Mouse (Mus musculus) heart, adult 18-20 months (tissue): ENCODE results near the gene Wfdc15a. TPM values are rescaled to one million over a fixed set of nuclear protein-coding genes. Genes with fewer than 3 reads are reported as not detected.

Experiments used
- DNase-seq, 2 experiments: peaks; one replicate each; pipeline ENCODE4 v3.0.0; 2021 to 2022; ENCODE audit warnings: mixed read lengths in 1 of 2
- total RNA-seq, 2 experiments: library from RNA; stranded (reverse); gene quantifications; 2 replicates each; pipeline ENCODE4 v1.2.3; 2021

Wfdc15a gene
- total RNA-seq, 2 experiments from 2014 or later: not detected

DNA sequence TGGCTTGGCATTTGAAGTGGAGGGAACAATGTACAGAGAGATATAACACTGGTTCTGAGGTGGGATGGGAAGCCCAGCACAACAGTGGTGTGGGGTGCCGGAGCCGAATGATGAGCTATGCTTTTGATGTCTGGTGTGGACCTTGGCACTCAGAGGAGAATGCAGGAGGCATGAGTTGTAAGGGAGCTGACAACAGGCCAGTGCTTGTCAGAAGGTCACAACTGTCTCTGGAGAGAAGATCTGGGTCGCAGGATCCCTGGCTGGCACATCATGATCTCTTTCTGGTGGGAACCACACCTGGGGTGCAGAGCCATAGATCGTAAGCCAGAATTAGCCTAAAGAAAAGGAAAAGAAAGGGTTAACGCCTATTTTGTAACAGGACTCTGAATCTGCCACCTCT is 22.1 kb downstream of the Wfdc15a start:
- no peak for DNase-seq

DNA sequence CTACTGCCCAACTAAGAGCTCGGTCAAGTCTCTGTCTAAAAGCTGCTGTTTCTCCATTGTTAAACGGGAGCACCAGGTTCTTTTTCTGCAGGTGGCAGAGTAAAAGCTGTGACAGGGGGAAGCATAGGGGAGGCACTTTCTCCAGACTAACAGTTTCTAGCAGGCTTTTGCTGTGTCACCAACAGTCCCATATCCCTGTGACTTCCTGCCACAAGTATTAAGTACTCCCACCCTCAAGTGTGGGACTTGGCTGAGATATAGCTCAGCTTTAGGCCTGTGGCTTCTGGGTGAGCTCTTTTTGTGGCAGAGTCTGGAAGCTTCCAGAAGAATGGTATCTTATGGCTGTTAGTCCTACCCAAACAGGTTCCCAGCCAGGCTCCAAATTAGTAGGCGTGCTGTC is 24.1 kb downstream of the Wfdc15a start:
- DNase-seq: no peak

DNA sequence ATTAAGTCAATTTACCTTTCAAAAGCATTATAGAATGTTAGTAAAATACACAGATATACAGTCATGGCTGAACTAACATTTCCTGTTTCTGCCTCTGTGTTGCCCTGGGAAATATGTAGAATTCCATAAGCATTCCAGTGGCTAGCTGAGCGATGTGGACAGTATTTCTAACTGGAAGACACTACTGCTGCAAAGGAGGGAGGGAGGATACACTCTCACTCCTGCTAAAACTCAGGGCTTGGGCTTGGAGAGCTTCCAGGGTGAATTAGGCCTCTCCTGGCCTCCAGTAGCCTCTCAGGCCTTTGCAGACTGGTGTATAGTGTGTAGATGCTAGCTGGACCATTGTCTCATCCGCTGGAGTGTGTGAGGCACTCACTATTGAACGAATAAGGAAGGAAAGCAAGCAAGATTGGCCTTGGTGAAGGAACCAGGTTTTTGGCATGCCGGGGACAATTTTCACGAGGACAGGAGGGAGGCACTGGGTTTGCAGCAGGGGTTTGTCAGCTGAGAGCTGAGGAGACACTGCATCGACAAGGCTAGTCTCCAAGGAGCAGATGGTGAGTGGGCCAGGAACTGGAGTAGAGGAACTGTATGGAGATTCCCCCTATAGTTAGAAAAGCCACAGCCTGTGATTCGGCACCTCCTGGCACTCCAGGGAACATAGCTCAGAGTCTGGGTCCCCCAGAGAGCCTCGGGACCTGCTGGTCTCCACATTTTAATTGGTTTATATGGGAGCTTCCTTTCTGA is 25.1 kb downstream of the Wfdc15a start:
- no peak for DNase-seq

DNA sequence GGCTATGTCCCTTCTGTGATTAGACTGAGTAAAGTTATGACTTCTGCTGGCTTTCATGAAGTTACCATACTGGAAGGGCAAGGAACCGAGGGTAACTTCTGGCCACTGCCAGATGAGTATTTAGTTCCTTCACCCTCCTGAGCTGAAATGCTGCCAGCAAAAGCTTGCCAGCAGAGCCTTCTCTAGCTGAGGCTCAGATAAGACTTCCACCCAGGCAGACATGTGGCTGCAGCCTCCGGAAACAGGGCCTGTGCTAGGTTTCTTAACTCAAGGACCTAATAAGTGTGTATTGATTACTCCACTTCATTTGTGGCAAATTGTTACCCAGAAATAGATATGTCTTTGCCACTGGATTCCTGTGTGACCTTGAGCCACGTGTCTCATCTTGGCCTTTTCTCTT is 26.5 kb downstream of the Wfdc15a start:
- DNase-seq: peak in 1 of 2 experiments; percentile 18

DNA sequence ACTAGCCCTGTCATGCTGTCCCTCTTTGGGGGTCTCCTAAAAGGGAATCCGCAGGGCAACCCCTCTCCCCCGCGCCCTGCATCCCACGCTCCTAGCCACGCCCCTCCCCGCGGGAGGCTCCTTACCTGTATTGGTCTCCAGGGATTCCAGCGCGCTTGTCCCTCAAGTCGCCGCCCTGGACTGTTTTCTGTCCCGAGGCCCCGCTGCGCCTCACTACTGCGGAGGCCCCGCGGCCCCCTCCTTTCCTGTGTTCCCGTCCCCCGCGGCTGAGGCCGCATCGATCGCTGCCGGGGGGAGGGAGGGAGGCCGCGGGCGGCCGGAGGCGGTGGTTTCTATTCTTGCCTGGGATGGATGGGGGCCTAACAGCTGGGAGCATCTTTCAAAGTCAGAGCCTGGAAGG is 29.0 kb downstream of the Wfdc15a start, which contains the start of gene Kcns1:
Gene Kcns1 (minus strand): TSS at position 212 of the 400 bp plus-strand sequence.
- DNase-seq: no peak

DNA sequence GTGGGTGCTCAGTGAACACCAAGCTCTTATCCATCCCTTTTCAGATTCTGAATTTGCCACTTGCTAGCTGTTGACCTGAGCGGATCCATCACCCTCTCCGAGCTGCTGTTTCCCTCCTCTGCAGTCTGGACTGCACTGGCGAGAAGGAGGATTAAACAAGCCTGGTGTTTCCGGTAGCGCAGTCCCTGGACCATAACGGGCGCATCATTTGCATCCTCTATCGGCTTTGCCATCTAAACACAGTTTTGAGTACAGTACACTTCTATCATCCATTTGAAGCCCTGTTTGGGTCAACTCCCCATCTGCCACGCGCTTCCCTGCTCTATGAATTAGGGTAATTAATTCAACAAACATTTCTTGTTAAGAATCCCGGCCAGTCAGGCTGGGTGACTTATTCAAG is 29.6 kb downstream of the Wfdc15a start:
- DNase-seq: no peak

DNA sequence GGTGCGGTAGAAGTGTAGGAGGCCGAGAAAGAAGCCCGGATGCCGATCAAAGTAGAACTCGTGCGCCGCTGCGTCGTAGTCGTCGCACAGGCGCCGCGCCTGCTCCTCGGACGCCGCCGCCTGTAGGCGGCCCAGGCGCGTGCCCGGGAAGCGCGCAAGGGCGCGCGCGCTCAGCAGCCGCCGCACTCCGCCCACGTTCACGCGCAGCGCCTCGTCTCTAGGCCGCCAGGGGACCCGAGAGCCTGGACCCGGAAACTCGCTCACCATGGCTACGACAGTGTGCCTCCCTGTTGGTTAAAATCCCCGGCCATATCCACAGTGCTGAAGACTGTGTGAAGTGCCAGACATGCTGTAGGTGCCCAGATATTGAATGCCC is 31.4 kb downstream of the Wfdc15a start:
- no peak for DNase-seq

DNA sequence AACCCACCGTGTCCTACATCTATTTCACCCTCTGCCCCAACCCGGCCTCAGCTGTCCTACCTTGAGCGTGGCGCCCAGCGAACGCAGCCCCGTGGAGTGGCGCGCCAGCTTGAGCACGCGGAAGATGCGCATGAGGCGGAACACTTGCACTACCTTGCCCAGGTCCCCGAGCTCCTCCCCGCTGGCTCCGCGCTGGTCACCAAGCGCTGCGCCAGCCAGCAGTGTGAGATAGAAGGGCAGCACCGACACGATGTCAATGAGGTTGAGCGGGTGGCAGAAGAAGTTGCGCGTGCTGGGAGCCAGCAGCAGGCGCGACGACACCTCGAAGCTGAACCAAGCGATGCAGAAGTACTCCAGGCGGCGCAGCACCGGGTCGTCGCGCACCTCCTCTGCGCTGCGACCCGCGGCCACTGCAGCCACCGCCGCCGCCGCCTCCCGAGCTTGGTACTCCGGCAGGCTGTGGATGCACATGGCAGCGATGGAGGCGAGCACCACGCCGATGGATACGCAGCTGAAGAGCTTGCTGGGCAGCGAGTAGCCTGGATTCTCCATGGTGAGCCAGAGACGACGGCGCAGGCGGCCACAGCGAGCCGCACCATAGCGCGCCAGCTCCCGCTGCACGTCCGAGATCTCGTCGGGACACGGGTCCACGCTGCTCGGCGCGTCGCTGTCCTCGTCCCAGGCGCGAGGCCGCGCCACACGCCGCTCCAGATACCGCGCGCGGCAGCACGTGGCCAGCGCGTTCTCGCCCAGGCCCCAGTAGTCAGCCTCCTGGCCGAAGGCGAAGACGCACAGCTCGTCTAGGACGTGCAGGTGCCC is 32.0 kb downstream of the Wfdc15a start:
- DNase-seq: no peak

DNA sequence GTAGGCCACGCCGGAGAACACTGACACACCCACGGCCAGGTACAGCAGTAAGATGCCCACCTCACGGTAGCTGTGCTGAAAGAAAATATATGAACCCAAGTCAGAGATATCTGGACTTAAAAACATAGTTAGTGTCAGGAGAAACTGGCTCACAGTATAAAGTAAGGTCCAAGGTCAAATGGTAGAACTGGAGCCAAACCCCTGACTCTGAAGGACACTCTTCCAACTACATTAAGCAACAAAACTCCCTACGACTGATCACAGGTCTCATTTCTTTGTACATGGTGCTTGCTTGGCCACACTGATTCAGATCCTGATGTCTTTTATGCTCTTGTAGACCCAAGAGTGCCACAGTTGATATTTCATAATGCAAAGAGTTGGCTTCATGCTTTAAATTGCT is 35.0 kb downstream of the Wfdc15a start:
- no peak for DNase-seq

DNA sequence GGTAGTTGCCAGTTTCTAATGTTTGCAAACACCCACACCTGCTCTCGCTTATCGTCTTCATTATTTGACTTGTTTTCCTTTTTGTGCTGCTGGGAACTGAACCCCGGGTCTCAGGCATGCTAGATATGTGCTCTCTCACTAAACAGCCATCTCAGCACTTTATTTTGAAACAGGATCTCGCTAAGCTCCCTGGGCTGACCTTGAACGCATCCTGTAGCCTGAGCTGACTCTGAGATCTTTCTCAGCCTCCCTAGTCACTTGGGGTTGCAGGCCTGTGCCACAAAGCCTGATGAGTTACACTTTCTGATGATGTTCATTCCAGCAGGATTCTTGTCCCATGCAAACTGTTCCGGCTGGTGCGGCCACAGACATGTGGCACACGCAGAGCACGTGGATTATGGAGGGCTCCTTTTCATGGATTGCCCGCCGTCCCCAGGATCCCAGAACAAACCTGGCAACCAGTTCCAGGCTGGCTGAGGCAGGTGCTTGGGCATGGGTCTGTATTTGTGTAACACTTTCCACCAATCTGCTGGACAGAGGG is 38.3 kb downstream of the Wfdc15a start:
- DNase-seq: no peak

DNA sequence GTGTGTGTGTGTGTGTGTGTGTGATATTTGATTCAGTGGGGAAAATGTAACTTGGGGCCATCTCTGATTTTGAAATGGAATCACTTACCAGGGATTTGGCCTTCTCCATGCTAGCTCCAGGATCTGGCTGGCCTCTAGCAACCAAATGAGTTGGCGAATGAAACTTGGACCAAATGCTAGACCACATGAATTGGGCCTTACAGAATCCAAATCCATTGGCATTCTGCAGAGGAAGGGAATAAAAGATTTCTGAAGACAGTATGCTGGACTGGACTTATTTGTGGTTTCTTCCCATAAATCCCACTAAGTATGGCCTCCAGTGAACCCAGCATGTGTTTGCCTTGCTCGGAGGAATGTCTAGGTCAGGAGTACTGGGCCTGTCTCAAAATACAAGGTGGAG is 41.1 kb downstream of the Wfdc15a start:
- DNase-seq: no peak

DNA sequence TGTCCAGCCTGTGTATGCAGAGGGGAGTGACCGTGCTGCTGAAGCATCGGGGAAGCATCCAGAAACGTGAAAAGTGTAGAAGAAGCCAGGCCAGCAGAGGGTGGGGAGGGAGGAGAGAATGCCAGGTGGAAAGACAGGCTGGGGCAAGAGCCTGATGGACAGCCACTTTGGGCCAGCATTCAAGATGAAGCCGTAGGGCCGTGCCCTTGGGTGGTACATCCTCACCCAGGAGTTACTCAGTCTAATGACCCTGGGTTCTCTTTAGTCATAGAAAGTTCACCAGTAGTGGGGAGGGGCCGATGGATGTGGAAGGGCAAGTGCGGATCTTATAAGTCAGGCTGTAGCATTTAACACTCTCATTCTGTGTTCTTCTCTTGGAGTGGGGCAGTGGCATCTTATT is 43.8 kb downstream of the Wfdc15a start:
- no peak for DNase-seq

DNA sequence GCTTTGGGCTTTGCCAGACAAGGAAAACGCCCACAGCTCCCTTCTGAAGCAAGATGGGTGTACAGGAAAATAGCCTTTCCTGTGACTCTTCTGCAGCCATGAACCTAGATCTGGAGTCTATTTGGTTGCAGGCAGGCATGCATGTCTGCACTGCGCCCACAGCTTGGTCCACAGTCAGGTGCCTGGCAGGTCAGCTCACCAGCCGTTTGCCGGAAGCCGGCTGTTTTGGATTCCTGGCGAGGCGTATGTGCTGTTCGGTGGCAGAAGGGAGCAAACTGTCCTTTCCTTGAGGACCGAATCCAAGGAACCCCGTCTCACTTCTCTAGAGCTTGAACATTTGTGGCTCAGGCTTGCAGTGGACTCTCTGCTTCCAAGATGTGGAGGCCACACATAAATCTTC is 45.9 kb downstream of the Wfdc15a start:
- DNase-seq: no peak

DNA sequence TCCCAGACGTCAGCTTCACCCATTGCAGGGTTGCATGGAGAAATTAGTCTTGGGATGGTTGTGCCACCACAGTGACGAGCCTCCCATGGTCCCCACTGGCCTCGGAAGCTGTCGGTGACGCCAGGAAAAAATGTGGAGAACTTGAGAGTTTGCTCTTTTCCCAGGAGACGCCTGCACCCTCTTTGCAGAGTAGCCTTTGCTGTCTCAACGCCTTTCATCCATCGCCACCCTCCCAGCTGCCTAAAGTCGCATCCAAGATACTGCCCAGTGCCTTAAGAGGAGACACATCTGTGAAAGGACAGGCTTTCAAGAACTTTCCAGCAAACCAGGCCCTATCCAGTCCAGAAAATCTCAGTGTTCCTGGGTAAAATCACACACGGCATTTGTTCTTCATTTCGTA is 47.6 kb downstream of the Wfdc15a start:
- no peak for DNase-seq

DNA sequence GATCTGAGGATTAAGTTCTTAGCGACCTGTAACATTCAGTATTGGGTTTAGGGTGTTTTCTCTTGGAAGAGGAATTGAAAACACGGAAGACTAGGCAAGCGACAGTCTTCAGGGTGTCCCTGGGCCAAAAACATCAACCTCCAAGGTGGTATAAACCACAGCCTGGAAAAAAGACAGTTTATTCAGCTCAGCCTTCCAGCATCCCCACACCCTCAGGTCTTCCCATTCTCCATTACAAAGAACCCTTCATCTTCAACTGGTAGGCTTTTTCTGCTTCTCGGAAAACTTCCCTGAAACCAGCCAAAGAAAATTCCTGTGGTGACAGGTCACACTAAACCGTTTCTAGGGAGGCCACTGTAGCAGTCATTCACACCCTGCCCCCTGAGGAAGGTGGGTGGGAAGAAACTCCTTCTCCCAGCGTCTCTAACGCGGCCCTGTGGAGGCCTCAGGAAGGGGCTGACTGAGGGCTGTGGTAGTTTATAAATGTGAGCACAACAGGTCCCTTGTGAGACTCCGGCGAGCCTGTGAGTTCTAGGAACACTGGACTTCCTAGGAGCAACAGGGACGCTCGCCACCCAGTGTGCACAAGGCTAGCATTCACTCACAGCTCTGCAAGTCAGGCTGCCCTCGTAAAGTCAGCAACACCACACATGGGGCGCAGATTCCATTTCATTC is 49.7 kb downstream of the Wfdc15a start:
- DNase-seq: no peak

Other genes with a start within 250 kb of the Wfdc15a start
- gene Ywhab, start 205.2 kb downstream of the Wfdc15a start, total RNA-seq: 10 to 100 TPM; 75.9 to 82.7 TPM
- gene Pabpc1l, start 174.7 kb downstream of the Wfdc15a start, total RNA-seq: under 1 TPM; 0.57 to 0.62 TPM
- 10 to 100 TPM; 12.9 to 20.0 TPM for gene Stk4, start 129.8 kb downstream of the Wfdc15a start, total RNA-seq
- gene Tomm34, start 129.0 kb downstream of the Wfdc15a start, total RNA-seq: 10 to 100 TPM; 21.6 to 21.7 TPM
- under 1 TPM in 1 of 2 experiments, not detected in 1; 0.10 TPM for gene Kcns1, start 29.0 kb downstream of the Wfdc15a start, total RNA-seq
- gene Wfdc5, start 17.4 kb downstream of the Wfdc15a start, total RNA-seq: not detected
- gene Wfdc12, start 9.5 kb downstream of the Wfdc15a start, total RNA-seq: not detected
- not detected for gene Wfdc15b, start 21.5 kb upstream of the Wfdc15a start, total RNA-seq
- not detected for gene Svs2, start 38.3 kb upstream of the Wfdc15a start, total RNA-seq
- not detected for gene Svs3b, start 56.5 kb upstream of the Wfdc15a start, total RNA-seq
- gene Svs4, start 78.3 kb upstream of the Wfdc15a start, total RNA-seq: not detected
- gene Svs3a, start 89.1 kb upstream of the Wfdc15a start, total RNA-seq: not detected
- gene Svs6, start 116.6 kb upstream of the Wfdc15a start, total RNA-seq: not detected
- gene Svs5, start 132.6 kb upstream of the Wfdc15a start, total RNA-seq: not detected
- gene Slpi, start 189.0 kb upstream of the Wfdc15a start, total RNA-seq: 10 to 100 TPM; 12.2 to 21.3 TPM
- not detected for gene Rbpjl, start 203.0 kb upstream of the Wfdc15a start, total RNA-seq
- under 1 TPM; 0.36 to 0.45 TPM for gene Matn4, start 205.0 kb upstream of the Wfdc15a start, total RNA-seq
- 10 to 100 TPM; 18.7 to 34.2 TPM for gene Sdc4, start 243.8 kb upstream of the Wfdc15a start, total RNA-seq